Mouse (Mus musculus): ENCODE measurements around the gene Eif1ax. TPM values are rescaled to one million over a fixed set of nuclear protein-coding genes. Genes with fewer than 3 reads are reported as not detected.

Gene Eif1ax
- polyA plus RNA-seq (2014; fragmentation: Nextera tagmentation; extraction: Ambion mirVana): 109 and 116 TPM in 2 replicates

- ATAC-seq (ENCODE audit: low FRiP score): peak; percentile 96
- WGBS: 23% methylated on average over 60 of the region's 76 CpGs
- Histone ChIP-seq H3K4me2 (replicated peaks) (peak within 1 kb of the TSS; percentile 53), H3K27ac (peak within 1 kb of the TSS; percentile 81), H3K36me3 (replicated peaks; ENCODE audit: control insufficient read depth, insufficient read depth) (no peaks in the 10 kb centered on the region), H3K4me1 (replicated peaks; ENCODE audit: control insufficient read depth, insufficient read depth, low read length) (no peaks in the 10 kb centered on the region), H3K27me3 (ENCODE audit: control insufficient read depth, insufficient read depth, low read length) (no peaks in the 10 kb centered on the region), H3K9me3 (ENCODE audit: control insufficient read depth, low read length) (no peaks in the 10 kb centered on the region), H3K9ac (peak within 1 kb of the TSS; percentile 68), H3K4me3 (replicated peaks; ENCODE audit: low read length) (peak within 1 kb of the TSS; percentile 67)
- peak; percentile 55 for DNase-seq (ENCODE audit: low spot score)
These were observed at the start of gene Eif1ax for GRCm38 (mm10) chrX:159371831-159372752. Gene Eif1ax, plus strand, starts transcription at chrX:159372178.

- DNase-seq (ENCODE audit: low spot score) (no peak), ATAC-seq (ENCODE audit: low FRiP score) (no peak)
- H3K4me3 ChIP-seq (replicated peaks; ENCODE audit: low read length): no peak overlapping the region
- H3K9ac ChIP-seq: no peak overlapping the region
- WGBS: 87% methylated on average over 3 of the region's 3 CpGs
- no peaks in the 10 kb centered on the region for H3K9me3 ChIP-seq (ENCODE audit: control insufficient read depth, low read length)
- H3K4me2 ChIP-seq (replicated peaks): no peak overlapping the region
- H3K4me1 ChIP-seq (replicated peaks; ENCODE audit: control insufficient read depth, insufficient read depth, low read length): no peaks in the 10 kb centered on the region
- peaks cover 17% of the 10 kb centered on the region; the same call in 1 of the 2 replicates for H3K36me3 ChIP-seq (replicated peaks; ENCODE audit: control insufficient read depth, insufficient read depth)
- no peaks in the 10 kb centered on the region for H3K27me3 ChIP-seq (ENCODE audit: control insufficient read depth, insufficient read depth, low read length)
- H3K27ac ChIP-seq: no peak overlapping the region
These were observed 7.5 kb upstream of the Eif1ax start for GRCm38 (mm10) chrX:159364506-159364905.

GRCm38 (mm10) chrX:159372753-159373144 is 771 bp downstream of the Eif1ax start:
- peak overlapping the region; percentile 81; the same call in 1 of the 2 replicates for H3K27ac ChIP-seq
- peak overlapping the region; percentile 53 for H3K4me2 ChIP-seq (replicated peaks)
- H3K27me3 ChIP-seq (ENCODE audit: control insufficient read depth, insufficient read depth, low read length): no peaks in the 10 kb centered on the region
- H3K9ac ChIP-seq: peak overlapping the region; percentile 68
- DNase-seq (ENCODE audit: low spot score) (no peak), ATAC-seq (ENCODE audit: low FRiP score) (no peak)
- H3K36me3 ChIP-seq (replicated peaks; ENCODE audit: control insufficient read depth, insufficient read depth): 0 out of 2 replicates have a peak, but pooled peaks cover 4% of the 10 kb centered on the region
- 18% methylated on average over 9 of the region's 9 CpGs for WGBS
- no peaks in the 10 kb centered on the region for H3K4me1 ChIP-seq (replicated peaks; ENCODE audit: control insufficient read depth, insufficient read depth, low read length)
- H3K9me3 ChIP-seq (ENCODE audit: control insufficient read depth, low read length): no peaks in the 10 kb centered on the region
- peak overlapping the region; percentile 67 for H3K4me3 ChIP-seq (replicated peaks; ENCODE audit: low read length)

- H3K4me2 ChIP-seq (replicated peaks): no peak overlapping the region
- WGBS: 74% methylated on average over 9 of the region's 9 CpGs
- no peak for ATAC-seq (ENCODE audit: low FRiP score)
These were observed 15.1 kb downstream of the Eif1ax start for GRCm38 (mm10) chrX:159387105-159387504.

GRCm38 (mm10) chrX:159388953-159389352 is 17.0 kb downstream of the Eif1ax start:
- no peaks in the 10 kb centered on the region for H3K4me1 ChIP-seq (replicated peaks; ENCODE audit: control insufficient read depth, insufficient read depth, low read length)
- no peak overlapping the region for H3K9ac ChIP-seq
- H3K4me2 ChIP-seq (replicated peaks): no peak overlapping the region
- H3K9me3 ChIP-seq (ENCODE audit: control insufficient read depth, low read length): no peaks in the 10 kb centered on the region
- no peaks in the 10 kb centered on the region for H3K27me3 ChIP-seq (ENCODE audit: control insufficient read depth, insufficient read depth, low read length)
- ATAC-seq (ENCODE audit: low FRiP score) (no peak), DNase-seq (ENCODE audit: low spot score) (no peak)
- H3K36me3 ChIP-seq (replicated peaks; ENCODE audit: control insufficient read depth, insufficient read depth): peaks cover 13% of the 10 kb centered on the region
- H3K4me3 ChIP-seq (replicated peaks; ENCODE audit: low read length): no peak overlapping the region
- H3K27ac ChIP-seq: no peak overlapping the region

More at GRCm38 (mm10) chrX:159387105-159387504, 15.1 kb downstream of the Eif1ax start:
- DNase-seq (ENCODE audit: low spot score): no peak
- Histone ChIP-seq H3K9ac (no peak overlapping the region), H3K4me3 (replicated peaks; ENCODE audit: low read length) (no peak overlapping the region), H3K36me3 (replicated peaks; ENCODE audit: control insufficient read depth, insufficient read depth) (peaks cover 26% of the 10 kb centered on the region), H3K27ac (no peak overlapping the region), H3K27me3 (ENCODE audit: control insufficient read depth, insufficient read depth, low read length) (no peaks in the 10 kb centered on the region), H3K4me1 (replicated peaks; ENCODE audit: control insufficient read depth, insufficient read depth, low read length) (no peaks in the 10 kb centered on the region), H3K9me3 (ENCODE audit: control insufficient read depth, low read length) (no peaks in the 10 kb centered on the region)

GRCm38 (mm10) chrX:159390347-159390962 is 18.5 kb downstream of the Eif1ax start:
- H3K4me3 ChIP-seq (replicated peaks; ENCODE audit: low read length): no peak overlapping the region
- ATAC-seq (ENCODE audit: low FRiP score): no peak
- no peaks in the 10 kb centered on the region for H3K4me1 ChIP-seq (replicated peaks; ENCODE audit: control insufficient read depth, insufficient read depth, low read length)
- WGBS: 86% methylated on average over 6 of the region's 6 CpGs
- no peaks in the 10 kb centered on the region for H3K27me3 ChIP-seq (ENCODE audit: control insufficient read depth, insufficient read depth, low read length)
- no peak overlapping the region for H3K27ac ChIP-seq
- H3K36me3 ChIP-seq (replicated peaks; ENCODE audit: control insufficient read depth, insufficient read depth): peaks cover 10% of the 10 kb centered on the region
- no peaks in the 10 kb centered on the region for H3K9me3 ChIP-seq (ENCODE audit: control insufficient read depth, low read length)
- DNase-seq (ENCODE audit: low spot score): no peak
- no peak overlapping the region for H3K4me2 ChIP-seq (replicated peaks)
- H3K9ac ChIP-seq: no peak overlapping the region

GRCm38 (mm10) chrX:159391239-159391638 is 19.3 kb downstream of the Eif1ax start:
- H3K27me3 ChIP-seq (ENCODE audit: control insufficient read depth, insufficient read depth, low read length): no peaks in the 10 kb centered on the region
- no peaks in the 10 kb centered on the region for H3K9me3 ChIP-seq (ENCODE audit: control insufficient read depth, low read length)
- ATAC-seq (ENCODE audit: low FRiP score): no peak
- no peaks in the 10 kb centered on the region for H3K4me1 ChIP-seq (replicated peaks; ENCODE audit: control insufficient read depth, insufficient read depth, low read length)
- 77% methylated on average over 3 of the region's 3 CpGs for WGBS
- H3K36me3 ChIP-seq (replicated peaks; ENCODE audit: control insufficient read depth, insufficient read depth): 0 out of 2 replicates have a peak, but pooled peaks cover 3% of the 10 kb centered on the region
- DNase-seq (ENCODE audit: low spot score): no peak
- H3K27ac ChIP-seq: no peak overlapping the region
- no peak overlapping the region for H3K9ac ChIP-seq
- H3K4me3 ChIP-seq (replicated peaks; ENCODE audit: low read length): no peak overlapping the region
- no peak overlapping the region for H3K4me2 ChIP-seq (replicated peaks)

- 30% methylated on average over 4 of the region's 4 CpGs for WGBS
- Histone ChIP-seq H3K36me3 (replicated peaks; ENCODE audit: control insufficient read depth, insufficient read depth) (no peaks in the 10 kb centered on the region), H3K9me3 (ENCODE audit: control insufficient read depth, low read length) (no peaks in the 10 kb centered on the region), H3K27me3 (ENCODE audit: control insufficient read depth, insufficient read depth, low read length) (no peaks in the 10 kb centered on the region), H3K27ac (no peak overlapping the region), H3K4me3 (replicated peaks; ENCODE audit: low read length) (no peak overlapping the region), H3K9ac (no peak overlapping the region), H3K4me1 (replicated peaks; ENCODE audit: control insufficient read depth, insufficient read depth, low read length) (no peaks in the 10 kb centered on the region), H3K4me2 (replicated peaks) (no peak overlapping the region)
- no peak for ATAC-seq (ENCODE audit: low FRiP score)
- DNase-seq (ENCODE audit: low spot score): no peak
These were observed 37.3 kb downstream of the Eif1ax start for GRCm38 (mm10) chrX:159409253-159409652.

- H3K36me3 ChIP-seq (replicated peaks; ENCODE audit: control insufficient read depth, insufficient read depth): no peaks in the 10 kb centered on the region
- H3K4me2 ChIP-seq (replicated peaks): peak within 1 kb of the TSS; percentile 60
- peak within 1 kb of the TSS; percentile 65 for H3K9ac ChIP-seq
- 14% methylated on average over 23 of the region's 83 CpGs for WGBS
- H3K27me3 ChIP-seq (ENCODE audit: control insufficient read depth, insufficient read depth, low read length): no peaks in the 10 kb centered on the region
- H3K27ac ChIP-seq: peak within 1 kb of the TSS; percentile 59
- ATAC-seq (ENCODE audit: low FRiP score) (peak; percentile 94), DNase-seq (ENCODE audit: low spot score) (peak; percentile 50)
- H3K4me3 ChIP-seq (replicated peaks; ENCODE audit: low read length): peak within 1 kb of the TSS; percentile 62
- no peaks in the 10 kb centered on the region for H3K9me3 ChIP-seq (ENCODE audit: control insufficient read depth, low read length)
- no peaks in the 10 kb centered on the region for H3K4me1 ChIP-seq (replicated peaks; ENCODE audit: control insufficient read depth, insufficient read depth, low read length)
These were observed 42.3 kb downstream of the Eif1ax start, which contains the start of gene Map7d2 for GRCm38 (mm10) chrX:159414130-159414828. Gene Map7d2, plus strand, starts transcription at chrX:159414572.

All from hindbrain, embryonic 14.5 days (tissue).